Mouse (Mus musculus) thymus, adult 2 months (tissue): ENCODE data around the gene Khdc4.

Experiments
- CTCF ChIP-seq: fragments of 200-500 bp; IDR thresholded peaks from 2 replicates; pipeline ENCODE4 v1.5.1; 2012; ENCODE audit warnings: mild to moderate bottlenecking, control low read depth, low read length, moderate library complexity, borderline replicate concordance; ENCODE audit not compliant: control insufficient read depth, poor library complexity, insufficient read depth; ENCODE audit errors: extremely low read depth
- POLR2A ChIP-seq: fragments of 200-500 bp; IDR thresholded peaks from 2 replicates; pipeline ENCODE4 v1.6.1; 2012; ENCODE audit warnings: mild to moderate bottlenecking, low read length, control low read depth, moderate library complexity; ENCODE audit not compliant: control insufficient read depth, poor library complexity, insufficient read depth; ENCODE audit errors: extremely low read depth

GRCm38 (mm10) chr3:88659798-88660197, 25.8 kb upstream of the Khdc4 start:
- TF ChIP-seq POLR2A, result no peak
- no peak for TF ChIP-seq CTCF
